Mouse (Mus musculus) spleen, adult 2 months (tissue): ENCODE results near the gene D430042O09Rik. TPM values are rescaled to one million over a fixed set of nuclear protein-coding genes. Genes with fewer than 3 reads are reported as not detected.

Experiments
- DNase-seq, 2 experiments: peaks; one replicate each; pipeline versions ENCODE4 v3.0.0 to v3.0.0-alpha.2; 2012 to 2021; ENCODE audit warnings: low spot score in 2 of 2, low read depth in 1 of 2
- H3K27ac ChIP-seq: fragments of 200-500 bp; 2 replicates; pipeline ENCODE4 v1.5.1; 2012; ENCODE audit warnings: low read length, inconsistent platforms; ENCODE audit not compliant: insufficient read depth
- H3K27me3 ChIP-seq: fragments of 200-500 bp; 2 replicates; pipeline ENCODE4 v1.6.1; 2012; ENCODE audit warnings: mild to moderate bottlenecking, moderate library complexity, low read length, inconsistent platforms; ENCODE audit not compliant: control insufficient read depth, insufficient read depth
- H3K36me3 ChIP-seq: fragments of 200-500 bp; 2 replicates; pipeline ENCODE4 v1.6.1; 2012; ENCODE audit warnings: mild to moderate bottlenecking, low read length, inconsistent platforms; ENCODE audit not compliant: control insufficient read depth, insufficient read depth
- H3K4me1 ChIP-seq: fragments of 200-500 bp; 2 replicates; pipeline ENCODE4 v1.6.1; 2011; ENCODE audit warnings: inconsistent platforms; ENCODE audit not compliant: control insufficient read depth, insufficient read depth, insufficient read length
- H3K4me3 ChIP-seq: fragments of 200-500 bp; 2 replicates; pipeline ENCODE4 v1.5.1; 2011; ENCODE audit warnings: mild to moderate bottlenecking, inconsistent platforms; ENCODE audit not compliant: insufficient read depth, insufficient read length; ENCODE audit errors: extremely low read depth
- CTCF ChIP-seq: fragments of 200-500 bp; IDR thresholded peaks from 2 replicates; pipeline ENCODE4 v1.5.1; 2011; ENCODE audit warnings: mild to moderate bottlenecking, inconsistent platforms; ENCODE audit not compliant: insufficient read depth, insufficient read length, insufficient replicate concordance; ENCODE audit errors: extremely low read depth
- POLR2A ChIP-seq: fragments of 200-500 bp; IDR thresholded peaks from 2 replicates; pipeline ENCODE4 v1.6.1; 2011; ENCODE audit warnings: low read depth, low read length, inconsistent platforms
- WGBS: fragments of 180-500 bp; shearing (Covaris S2); methylation state at CpG from one replicate; pipeline ENCODE4 v1.1.7; 2018; 5-methylcytosine and 5-hydroxymethylcytosine counted together
- polyA plus RNA-seq: library from polyadenylated mRNA; depleted of rRNA; stranded (reverse); fragments of >200 nt; gene quantifications from 2 replicates; pipeline ENCODE4 v1.2.3, GENCODE M21; 2012

The D430042O09Rik gene
- polyA plus RNA-seq, 1 experiment = 7.0 TPM

DNA sequence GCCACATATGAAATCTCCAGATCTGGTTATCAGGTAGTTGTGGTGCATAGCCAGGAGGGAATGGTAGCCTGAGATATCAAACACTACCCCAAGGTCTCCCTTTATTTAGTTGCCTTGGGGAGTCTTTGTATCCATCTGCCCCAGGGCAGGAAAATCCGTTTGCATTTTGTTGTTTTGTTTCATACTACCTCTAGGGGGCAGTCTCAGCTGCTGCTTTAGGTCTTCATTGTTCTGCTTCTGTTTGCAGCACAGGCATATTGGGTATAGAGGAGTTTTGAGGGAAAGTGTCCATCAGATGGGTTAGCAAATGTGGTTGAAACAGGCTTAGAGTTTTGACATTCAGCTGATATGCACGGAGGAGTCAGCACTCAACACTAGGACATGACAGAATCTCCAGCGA is 40.5 kb downstream of the D430042O09Rik start:
- H3K27me3 ChIP-seq = no peaks in the 10 kb centered on the region
- H3K4me1 ChIP-seq = no peaks in the 10 kb centered on the region
- H3K4me3 ChIP-seq = no peak overlapping the region
- H3K36me3 ChIP-seq = no peaks in the 10 kb centered on the region
- no peak for DNase-seq
- TF ChIP-seq CTCF (no peak), POLR2A (no peak)
- no peak overlapping the region for H3K27ac ChIP-seq
- 71% methylated on average over 3 of the region's 3 CpGs for WGBS

DNA sequence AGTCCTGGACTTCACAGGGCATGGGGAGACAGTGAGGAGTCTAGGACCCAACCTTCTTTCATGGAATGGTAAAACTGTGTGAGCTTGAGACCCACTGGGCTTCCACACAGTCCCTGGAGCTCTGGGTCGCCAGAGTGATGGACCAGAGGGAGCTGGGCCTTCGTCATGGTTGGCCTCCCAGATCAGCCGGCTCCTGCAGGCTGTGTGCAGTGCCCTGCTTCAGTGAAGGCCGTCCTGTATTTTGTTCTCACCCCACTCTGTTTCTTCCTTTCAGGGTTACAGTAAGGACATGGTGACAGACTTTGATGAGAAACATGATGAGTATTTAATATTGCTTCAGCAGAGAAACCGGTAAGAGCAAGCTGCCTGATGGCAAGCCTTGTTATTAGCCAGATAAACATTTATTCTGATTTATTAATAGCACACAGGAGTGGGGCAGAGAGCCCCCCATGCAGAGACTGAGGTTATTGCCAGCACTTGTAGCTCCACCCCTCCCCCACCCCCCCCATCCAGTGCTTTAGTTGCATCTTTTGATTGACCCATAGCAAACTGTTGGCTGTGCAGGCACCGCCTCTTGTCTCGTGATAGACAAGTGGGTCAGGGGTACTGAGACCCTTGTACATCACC is 45.1 kb downstream of the D430042O09Rik start:
- DNase-seq = no peak
- H3K36me3 ChIP-seq = no peaks in the 10 kb centered on the region; the same call in 1 of the 2 replicates
- H3K27me3 ChIP-seq = no peaks in the 10 kb centered on the region
- no peak overlapping the region for H3K4me3 ChIP-seq
- no peaks in the 10 kb centered on the region for H3K4me1 ChIP-seq
- 91% methylated on average over 7 of the region's 7 CpGs for WGBS
- no peak overlapping the region for H3K27ac ChIP-seq
- no peak for TF ChIP-seq CTCF
- no peak for TF ChIP-seq POLR2A

DNA sequence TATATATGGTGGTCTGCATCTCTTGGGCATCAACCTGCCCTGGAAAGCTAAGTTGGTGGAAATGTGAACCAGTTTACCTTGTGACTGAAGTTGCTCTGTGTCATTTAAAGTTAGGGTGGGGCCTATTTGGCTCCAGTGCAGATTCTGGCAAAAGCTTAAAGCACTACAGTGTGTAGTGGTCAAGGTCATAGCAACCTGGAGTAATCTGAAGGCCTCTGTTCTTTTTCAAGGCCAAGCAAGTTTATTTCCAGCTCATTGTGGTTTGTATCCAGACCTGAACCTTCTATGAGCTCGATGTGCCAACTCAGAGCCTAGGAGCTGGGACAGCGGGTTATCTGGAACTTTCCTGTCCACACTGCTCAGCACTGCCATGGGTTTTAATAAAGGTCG is 45.6 kb downstream of the D430042O09Rik start:
- H3K27ac ChIP-seq = no peak overlapping the region
- H3K36me3 ChIP-seq = no peaks in the 10 kb centered on the region; the same call in 1 of the 2 replicates
- TF ChIP-seq POLR2A (no peak), CTCF (no peak)
- WGBS = 86% methylated on average over 3 of the region's 3 CpGs
- no peaks in the 10 kb centered on the region for H3K27me3 ChIP-seq
- H3K4me1 ChIP-seq = no peaks in the 10 kb centered on the region
- no peak overlapping the region for H3K4me3 ChIP-seq
- no peak for DNase-seq

DNA sequence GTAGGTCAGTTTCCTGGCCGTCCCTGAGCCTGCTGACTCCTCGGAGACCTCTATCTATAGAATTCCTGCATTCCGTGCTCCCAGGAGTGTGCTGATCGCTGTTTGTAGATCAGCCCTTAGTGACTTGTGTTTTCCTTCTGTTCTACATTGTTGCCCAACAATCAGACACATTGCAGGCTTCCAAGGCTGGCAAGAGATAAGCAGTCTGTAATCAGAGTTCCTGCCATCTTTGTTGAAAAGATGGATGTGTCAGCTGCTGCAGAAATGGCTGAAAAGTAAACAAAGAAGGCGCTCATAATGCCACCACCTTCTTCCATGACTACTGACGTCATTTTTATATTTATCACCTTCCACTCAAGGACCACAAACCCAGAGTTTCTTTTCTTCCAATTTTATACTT is 49.1 kb downstream of the D430042O09Rik start:
- peaks cover under 1% of the 10 kb centered on the region; the same call in 1 of the 2 replicates for H3K36me3 ChIP-seq
- 89% methylated on average over 6 of the region's 6 CpGs for WGBS
- H3K27ac ChIP-seq = no peak overlapping the region
- H3K4me3 ChIP-seq = no peak overlapping the region
- H3K27me3 ChIP-seq = no peaks in the 10 kb centered on the region
- TF ChIP-seq POLR2A = no peak
- no peak for TF ChIP-seq CTCF
- H3K4me1 ChIP-seq = no peaks in the 10 kb centered on the region
- DNase-seq = no peak

DNA sequence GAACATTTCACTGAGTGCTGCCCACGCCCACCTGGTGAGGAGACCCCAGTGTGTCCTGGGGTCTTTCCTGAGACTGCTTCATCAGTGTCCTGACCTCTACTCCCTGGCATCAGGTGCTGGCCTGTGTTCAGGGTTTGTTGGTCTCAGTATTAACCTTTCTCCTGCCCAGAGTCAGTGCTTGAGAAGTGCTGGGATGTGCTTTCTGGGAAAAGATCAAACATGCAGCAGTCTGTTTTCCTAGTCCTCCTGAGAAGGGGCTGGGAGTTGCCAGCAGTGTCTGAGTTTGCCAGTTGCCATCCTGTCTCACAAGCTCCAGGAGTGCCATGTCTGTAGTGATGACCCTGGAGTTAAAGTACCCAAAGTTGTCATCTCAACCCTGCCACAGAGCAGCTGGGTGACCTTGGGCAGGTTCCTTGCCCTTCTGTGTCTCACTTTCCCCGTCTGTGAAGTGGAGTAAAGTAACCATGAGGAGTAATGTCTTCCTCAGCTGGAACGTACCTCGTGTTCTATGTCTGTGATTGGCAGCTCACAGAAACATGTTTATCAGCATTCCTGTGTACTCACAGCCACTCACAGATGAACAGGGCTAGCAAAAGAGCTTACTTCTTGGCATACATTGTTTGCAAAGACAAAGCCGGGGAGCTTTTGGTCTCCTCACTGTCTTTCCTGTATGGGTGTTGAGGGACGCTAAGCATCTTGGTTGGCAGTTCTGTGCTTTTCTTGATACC is 50.4 kb downstream of the D430042O09Rik start:
- WGBS = 79% methylated on average over 6 of the region's 6 CpGs
- Histone ChIP-seq H3K27ac (no peak overlapping the region), H3K4me3 (no peak overlapping the region), H3K36me3 (peaks cover 3% of the 10 kb centered on the region; the same call in 1 of the 2 replicates), H3K27me3 (no peaks in the 10 kb centered on the region), H3K4me1 (no peaks in the 10 kb centered on the region)
- no peak for TF ChIP-seq POLR2A
- no peak for TF ChIP-seq CTCF
- DNase-seq = no peak

DNA sequence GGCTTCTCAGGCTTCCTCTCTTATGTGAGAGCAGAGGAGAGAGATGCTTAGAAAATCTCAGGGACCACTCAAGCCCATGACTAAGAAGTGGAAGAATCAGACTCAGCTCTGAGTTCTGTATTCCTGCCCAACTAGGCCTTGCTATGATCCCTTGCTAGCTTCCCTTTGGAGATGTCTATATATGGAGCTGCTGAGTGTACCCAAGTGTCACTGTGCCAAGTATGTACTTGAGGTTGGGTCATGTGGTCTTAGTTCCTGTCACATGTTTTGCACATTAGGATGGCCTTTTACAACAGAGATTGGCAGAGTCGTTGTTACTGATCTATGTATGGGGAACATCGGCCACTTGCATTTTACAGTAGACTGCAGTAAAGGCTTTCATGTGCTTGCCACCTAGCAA is 54.6 kb downstream of the D430042O09Rik start:
- Histone ChIP-seq H3K4me3 (no peak overlapping the region), H3K36me3 (peaks cover 3% of the 10 kb centered on the region; the same call in 1 of the 2 replicates), H3K27ac (no peak overlapping the region), H3K27me3 (no peaks in the 10 kb centered on the region), H3K4me1 (no peaks in the 10 kb centered on the region)
- TF ChIP-seq CTCF (no peak), POLR2A (no peak)
- DNase-seq = no peak
- WGBS = 71% methylated on average over 2 of the region's 2 CpGs
